Mouse (Mus musculus): ENCODE measurements at regions not wholly inside any gene's neighbourhood (a gene's known extent, or its start where the extent isn't known, plus 50 kb on each side); places are given as distances from the start of the nearest gene placed in this dataset.

DNA sequence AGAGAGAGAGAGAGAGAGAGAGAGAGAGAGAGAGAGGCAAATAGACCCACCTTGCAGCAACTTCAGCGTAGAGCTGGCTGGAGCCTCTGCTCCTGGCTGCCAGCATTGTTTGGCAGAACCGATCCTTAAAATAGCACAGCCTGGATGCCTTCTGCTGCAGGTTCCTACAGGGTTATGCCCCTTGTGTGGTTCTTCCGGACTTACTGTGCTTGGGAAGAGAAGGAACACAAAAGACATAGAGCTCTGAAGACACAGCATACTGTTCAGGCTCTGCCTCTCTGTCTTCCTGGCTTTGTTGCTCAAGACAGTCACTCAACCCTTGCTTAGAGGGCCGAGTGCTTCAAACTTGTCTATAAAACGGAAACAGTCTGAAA lies 86.2 kb upstream of the Slc25a26 start:
- intact Hi-C loops (cut with DNase I; ENCODE audit: low total_unique reads) = no loop called here

DNA sequence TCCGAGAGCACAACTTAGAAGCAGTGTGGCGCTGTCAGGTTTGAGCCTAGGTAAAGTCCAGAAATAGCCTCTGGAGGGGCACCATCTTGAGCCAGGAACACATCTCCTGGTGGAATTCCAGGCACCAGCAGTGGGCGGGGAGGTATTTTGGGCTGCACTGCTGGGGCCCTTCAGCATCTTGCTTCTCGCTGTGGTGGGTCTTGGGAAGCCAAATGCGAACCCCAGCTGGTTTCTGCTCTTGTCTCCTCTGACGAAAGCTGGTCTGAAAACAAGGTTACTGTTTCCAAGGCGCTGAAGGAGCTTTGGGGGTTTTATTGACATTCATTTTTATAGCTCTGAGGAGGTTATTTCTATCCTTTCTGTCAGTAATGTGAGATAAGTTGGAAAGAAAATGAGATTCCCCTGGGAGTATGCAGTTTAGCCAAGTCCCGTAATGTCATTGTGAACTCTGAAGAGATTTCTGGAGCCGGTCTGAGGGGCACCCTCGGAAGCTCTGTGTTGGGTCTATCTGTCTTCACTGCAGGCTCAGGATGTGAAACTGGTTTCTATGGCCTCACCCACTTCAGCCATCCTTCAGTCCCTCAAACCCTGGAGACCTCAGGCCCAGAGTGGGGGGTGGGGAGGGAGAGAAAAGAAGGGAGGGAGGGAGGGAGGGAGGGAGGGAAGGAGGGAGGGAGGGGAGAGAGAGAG lies 86.7 kb upstream of the Slc25a26 start:
- intact Hi-C loops (cut with DNase I; ENCODE audit: low total_unique reads) = no loop called here
- DNase-seq = no peak

More for the DNA sequence above, 86.2 kb upstream of the Slc25a26 start:
- no peak for DNase-seq

DNA sequence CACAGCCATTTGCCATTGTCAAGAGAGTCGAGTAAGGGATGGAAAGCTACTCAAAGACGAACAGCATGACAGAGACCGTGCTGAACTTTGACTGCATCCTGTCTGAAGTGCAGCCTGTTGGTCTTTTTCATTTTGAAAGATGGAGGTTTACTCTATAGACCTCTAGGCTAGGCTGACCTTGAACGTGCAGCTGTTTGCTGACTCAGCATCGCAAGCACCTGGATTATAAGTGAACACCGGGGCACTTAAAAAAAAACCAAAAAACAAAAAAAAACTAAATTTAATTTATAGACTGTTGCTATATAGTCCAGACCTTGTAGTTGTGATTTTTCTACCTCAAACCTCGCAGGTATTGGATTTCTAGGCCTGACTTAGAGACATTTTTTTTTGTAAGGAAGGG lies 87.8 kb upstream of the Slc25a26 start:
- no peak for DNase-seq
- intact Hi-C loops (cut with DNase I; ENCODE audit: low total_unique reads) = no loop called here

GRCm38 (mm10) chr6:94410480-94410879 lies 89.7 kb upstream of the Slc25a26 start:
- intact Hi-C loops (cut with DNase I; ENCODE audit: low total_unique reads) = no loop called here
- DNase-seq = no peak

DNA sequence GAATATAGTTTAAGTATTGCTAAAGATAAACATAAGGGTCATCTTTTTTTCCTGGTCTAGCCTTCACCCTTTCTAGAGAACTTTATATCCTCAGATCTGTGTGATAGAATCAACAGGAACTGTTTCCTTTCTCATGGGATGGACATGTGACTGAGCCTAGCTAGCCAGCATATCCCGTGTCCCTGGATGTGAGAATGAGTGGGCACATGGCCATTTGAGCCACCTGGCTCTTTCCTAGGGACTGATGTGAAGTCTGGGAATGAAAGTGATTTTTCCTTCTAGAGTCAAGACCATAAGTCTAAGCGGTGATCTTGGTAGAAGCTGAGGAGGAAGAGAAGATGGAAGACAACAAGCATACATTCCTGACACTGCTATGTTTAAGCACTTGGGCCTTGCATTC lies 91.1 kb upstream of the Slc25a26 start:
- intact Hi-C loops (cut with DNase I; ENCODE audit: low total_unique reads) = no loop called here
- DNase-seq = no peak

GRCm38 (mm10) chr6:94407751-94408150 lies 92.4 kb upstream of the Slc25a26 start:
- no peak for DNase-seq
- intact Hi-C loops (cut with DNase I; ENCODE audit: low total_unique reads) = no loop called here

- intact Hi-C loops (cut with DNase I; ENCODE audit: low total_unique reads) = no loop called here
- DNase-seq = no peak
These were observed 94.6 kb upstream of the Slc25a26 start for GRCm38 (mm10) chr6:94405371-94406076.

DNA sequence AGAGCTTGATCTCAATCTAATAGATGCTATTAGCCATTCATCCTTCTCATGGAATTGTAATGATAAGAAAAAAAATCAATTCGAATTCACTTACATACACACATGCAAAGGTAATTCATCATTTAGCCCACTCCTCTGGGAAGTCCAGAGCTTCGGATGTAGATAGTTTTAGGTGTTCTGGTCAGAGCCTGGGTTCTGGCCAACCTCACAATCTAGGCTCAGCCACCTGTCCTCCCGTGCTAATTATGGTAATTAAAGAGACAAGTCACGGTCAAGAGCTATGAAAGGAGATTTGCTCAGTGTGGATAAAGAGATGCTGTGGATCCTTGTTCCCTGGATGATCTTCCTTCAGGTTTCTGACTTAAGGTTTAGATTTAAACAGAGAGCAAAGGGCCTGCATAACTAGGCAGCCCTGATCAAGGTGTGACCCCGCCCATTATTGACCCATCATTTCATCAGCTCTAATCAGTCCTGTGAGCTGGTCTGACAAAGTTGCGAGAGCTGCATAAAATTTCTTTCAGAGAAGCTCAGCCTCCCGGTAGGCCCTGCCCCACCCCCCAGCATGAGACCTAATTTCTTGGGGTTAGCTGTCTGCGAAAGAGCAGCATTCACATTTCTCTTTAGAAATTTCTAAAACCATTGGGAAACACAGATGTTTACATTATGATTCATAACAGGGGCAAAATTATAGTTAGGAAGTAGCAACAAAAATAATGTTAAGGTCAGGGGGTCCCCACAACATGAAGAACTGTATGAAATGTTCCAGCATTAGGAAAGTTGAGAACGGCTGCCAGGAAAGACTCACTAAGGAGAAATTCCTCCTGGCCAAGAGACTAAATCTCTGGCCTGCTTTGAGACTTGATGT lies 98.3 kb upstream of the Slc25a26 start:
- DNase-seq = no peak
- intact Hi-C loops (cut with DNase I; ENCODE audit: low total_unique reads) = loop anchor here (2.0 kb wide), 1 partner anchor 323 kb away; no protein-coding TSS in a partner anchor

GRCm38 (mm10) chr6:94401061-94401591 lies 99.0 kb upstream of the Slc25a26 start:
- intact Hi-C loops (cut with DNase I; ENCODE audit: low total_unique reads) = loop anchor here (2.0 kb wide), 1 partner anchor 322 kb away; no protein-coding TSS in a partner anchor
- no peak for DNase-seq

GRCm38 (mm10) chr6:94400471-94401051 lies 99.6 kb upstream of the Slc25a26 start:
- intact Hi-C loops (cut with DNase I; ENCODE audit: low total_unique reads) = loop anchor here (2.0 kb wide), 1 partner anchor 322 kb away; no protein-coding TSS in a partner anchor
- DNase-seq = peak; percentile 8

GRCm38 (mm10) chr6:94391134-94391533 lies 107.4 kb upstream of the Magi1 start:
- DNase-seq = no peak
- intact Hi-C loops (cut with DNase I; ENCODE audit: low total_unique reads) = no loop called here

GRCm38 (mm10) chr6:94390403-94390802 lies 106.7 kb upstream of the Magi1 start:
- no peak for DNase-seq
- intact Hi-C loops (cut with DNase I; ENCODE audit: low total_unique reads) = no loop called here

DNA sequence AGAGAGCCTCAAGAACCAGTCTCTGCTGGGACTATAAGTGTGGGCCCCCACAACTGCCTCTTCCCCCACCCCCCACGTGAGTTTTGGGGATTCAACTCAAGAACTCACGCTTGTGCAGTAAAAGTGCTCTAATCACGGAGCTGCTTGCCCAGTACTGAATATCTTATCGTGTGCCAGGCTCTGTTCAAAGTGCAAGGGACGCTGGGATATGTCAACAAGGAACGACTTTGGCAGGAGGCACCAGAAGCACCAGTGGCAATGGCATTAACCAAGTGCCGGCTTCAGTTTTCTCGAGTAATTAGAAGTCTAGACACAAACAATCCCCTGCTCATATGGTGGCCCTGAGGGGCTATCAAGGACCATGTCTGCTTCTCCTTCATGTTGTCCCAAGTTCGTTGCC lies 106.0 kb upstream of the Magi1 start:
- intact Hi-C loops (cut with DNase I; ENCODE audit: low total_unique reads) = no loop called here

GRCm38 (mm10) chr6:94387648-94388047 lies 103.9 kb upstream of the Magi1 start:
- intact Hi-C loops (cut with DNase I; ENCODE audit: low total_unique reads) = no loop called here
- DNase-seq = no peak

More for the DNA sequence above, 106.0 kb upstream of the Magi1 start:
- DNase-seq = no peak

DNA sequence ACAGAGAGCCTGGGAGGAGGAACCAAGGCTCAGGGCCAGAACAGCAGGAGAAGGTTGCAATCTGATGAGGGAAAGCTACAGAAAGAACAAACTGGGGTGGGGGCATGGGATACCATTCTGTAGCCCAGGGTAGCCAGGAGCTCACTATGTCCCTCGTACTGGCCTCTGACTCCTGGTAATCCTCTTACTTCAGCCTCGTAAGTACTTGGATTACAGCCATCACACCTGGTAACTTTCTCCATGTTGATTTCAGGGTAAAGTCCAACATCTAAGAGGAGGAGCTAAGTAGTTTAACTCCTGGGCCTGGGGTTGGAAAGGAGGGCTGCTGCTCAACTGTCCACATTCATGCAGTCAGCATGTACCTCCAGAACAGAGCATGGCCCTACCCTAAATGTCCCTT lies 101.8 kb upstream of the Magi1 start:
- intact Hi-C loops (cut with DNase I; ENCODE audit: low total_unique reads) = no loop called here
- no peak for DNase-seq

DNA sequence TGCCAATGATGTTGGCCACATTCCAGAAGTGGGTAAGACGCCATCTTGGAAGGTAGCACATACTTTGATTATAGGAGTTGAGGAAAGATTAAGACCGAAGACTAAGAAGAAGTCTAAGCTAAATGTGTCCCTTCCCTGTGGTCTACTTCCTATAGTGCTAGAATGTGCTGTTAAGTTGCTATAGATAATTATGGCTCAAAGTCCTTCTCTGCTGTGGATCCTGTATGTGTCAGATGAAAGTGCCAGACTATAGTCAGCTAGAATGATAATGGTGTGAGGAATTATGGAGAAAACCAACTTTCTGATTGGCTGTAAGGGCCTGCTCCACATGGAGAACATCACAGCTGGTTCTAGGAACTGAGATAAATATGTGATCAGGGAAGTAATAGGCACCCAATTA lies 86.3 kb upstream of the Magi1 start:
- intact Hi-C loops (cut with DNase I; ENCODE audit: low total_unique reads) = no loop called here

DNA sequence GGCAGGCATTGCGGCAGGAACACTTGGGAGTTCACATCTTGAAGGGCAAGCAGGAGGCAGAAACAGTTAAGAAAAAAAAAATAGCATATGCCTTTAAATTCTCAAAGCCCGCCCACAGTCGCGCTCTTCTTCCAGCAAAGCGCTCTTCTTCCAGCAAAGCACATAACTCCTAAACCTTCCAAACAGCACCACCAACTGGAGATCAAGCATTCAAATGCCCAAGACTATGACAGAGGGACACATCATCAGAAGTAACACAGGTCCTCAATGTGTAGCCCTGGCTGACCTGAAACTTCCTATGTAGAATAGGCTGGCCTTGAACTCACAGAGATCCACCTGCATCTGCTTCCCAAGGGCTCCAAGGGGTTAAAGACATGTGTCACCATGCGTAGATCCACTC lies 80.2 kb upstream of the Magi1 start:
- intact Hi-C loops (cut with DNase I; ENCODE audit: low total_unique reads) = no loop called here
- DNase-seq = no peak

More for the DNA sequence above, 86.3 kb upstream of the Magi1 start:
- DNase-seq = no peak

- no peak for DNase-seq
- intact Hi-C loops (cut with DNase I; ENCODE audit: low total_unique reads) = no loop called here
These were observed 78.9 kb upstream of the Magi1 start for GRCm38 (mm10) chr6:94362626-94363025.

DNA sequence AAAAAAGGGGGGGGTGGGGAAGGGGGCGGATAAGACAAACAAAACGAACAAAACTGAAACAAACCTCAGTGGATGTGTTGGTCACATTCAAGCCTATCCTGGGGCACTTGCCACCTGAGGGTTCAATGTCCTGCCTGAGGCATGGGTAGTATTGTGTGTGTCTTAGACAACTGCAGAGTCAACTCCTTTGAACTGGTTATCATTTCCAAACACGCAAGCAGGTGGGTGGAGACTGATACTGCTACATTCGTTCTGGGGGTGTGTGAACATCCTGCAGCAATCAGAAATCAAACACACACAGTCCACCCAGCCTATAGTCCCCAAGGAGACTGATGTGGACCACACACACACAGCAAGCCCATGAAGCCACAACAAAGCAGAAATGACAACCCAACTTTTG lies 73.9 kb upstream of the Magi1 start:
- no peak for DNase-seq
- intact Hi-C loops (cut with DNase I; ENCODE audit: low total_unique reads) = no loop called here

Measured in gastrocnemius, postnatal 14 days (tissue).